Mouse (Mus musculus) yolk sac, embryonic 10.5 days (tissue): Measurements from ENCODE around the gene Fabp6.

ENCODE experiments used
- DNase-seq: peaks from one replicate; pipeline ENCODE4 v3.0.0-alpha.2; 2017; ENCODE audit warnings: low spot score

Fabp6 gene

GRCm38 (mm10) chr11:43601440-43601839 is at the start of gene Fabp6:
Fabp6 (minus strand) TSS chr11:43601540.
- no peak for DNase-seq

GRCm38 (mm10) chr11:43645286-43645685 is 43.9 kb upstream of the Fabp6 start:
- no peak for DNase-seq

GRCm38 (mm10) chr11:43643180-43643591 is 41.8 kb upstream of the Fabp6 start:
- no peak for DNase-seq

GRCm38 (mm10) chr11:43638486-43638885 is 37.1 kb upstream of the Fabp6 start:
- DNase-seq = no peak

GRCm38 (mm10) chr11:43636761-43637160 is 35.4 kb upstream of the Fabp6 start:
- DNase-seq = no peak

- DNase-seq = peak; percentile 91
Measured at GRCm38 (mm10) chr11:43633658-43634401, 32.5 kb upstream of the Fabp6 start.

- DNase-seq = no peak
Measured at GRCm38 (mm10) chr11:43633165-43633564, 31.8 kb upstream of the Fabp6 start.

- peak; percentile 45 for DNase-seq
Measured at GRCm38 (mm10) chr11:43632566-43632965, 31.2 kb upstream of the Fabp6 start.

- peak; percentile 47 for DNase-seq
Measured at GRCm38 (mm10) chr11:43631645-43632044, 30.3 kb upstream of the Fabp6 start.

- DNase-seq = no peak
Measured at GRCm38 (mm10) chr11:43626927-43627645, 25.7 kb upstream of the Fabp6 start.

- peak; percentile 75 for DNase-seq
Measured at GRCm38 (mm10) chr11:43626300-43626926, 25.1 kb upstream of the Fabp6 start.

GRCm38 (mm10) chr11:43624341-43624740 is 23.0 kb upstream of the Fabp6 start:
- DNase-seq = no peak

- peak; percentile 86 for DNase-seq
Measured at GRCm38 (mm10) chr11:43621769-43622168, 20.4 kb upstream of the Fabp6 start.

GRCm38 (mm10) chr11:43618403-43618802 is 17.1 kb upstream of the Fabp6 start:
- DNase-seq = no peak

GRCm38 (mm10) chr11:43617924-43618323 is 16.6 kb upstream of the Fabp6 start:
- DNase-seq = no peak

- peak; percentile 75 for DNase-seq
Measured at GRCm38 (mm10) chr11:43612834-43613488, 11.6 kb upstream of the Fabp6 start.

- DNase-seq = no peak
Measured at GRCm38 (mm10) chr11:43610662-43611033, 9.3 kb upstream of the Fabp6 start.

GRCm38 (mm10) chr11:43610006-43610661 is 8.8 kb upstream of the Fabp6 start:
- no peak for DNase-seq

- DNase-seq = no peak
Measured at GRCm38 (mm10) chr11:43608440-43608839, 7.1 kb upstream of the Fabp6 start.

GRCm38 (mm10) chr11:43605859-43606258 is 4.5 kb upstream of the Fabp6 start:
- no peak for DNase-seq

- DNase-seq = no peak
Measured at GRCm38 (mm10) chr11:43604891-43605290, 3.6 kb upstream of the Fabp6 start.

- no peak for DNase-seq
Measured at GRCm38 (mm10) chr11:43604207-43604606, 2.9 kb upstream of the Fabp6 start.
